Mouse (Mus musculus): Measurements from ENCODE around the gene Adgra3. TPM values are rescaled to one million over a fixed set of nuclear protein-coding genes. Genes with fewer than 3 reads are reported as not detected.

The Adgra3 gene
- polyA plus RNA-seq, 2 experiments: 4.0 to 4.9 TPM

DNA sequence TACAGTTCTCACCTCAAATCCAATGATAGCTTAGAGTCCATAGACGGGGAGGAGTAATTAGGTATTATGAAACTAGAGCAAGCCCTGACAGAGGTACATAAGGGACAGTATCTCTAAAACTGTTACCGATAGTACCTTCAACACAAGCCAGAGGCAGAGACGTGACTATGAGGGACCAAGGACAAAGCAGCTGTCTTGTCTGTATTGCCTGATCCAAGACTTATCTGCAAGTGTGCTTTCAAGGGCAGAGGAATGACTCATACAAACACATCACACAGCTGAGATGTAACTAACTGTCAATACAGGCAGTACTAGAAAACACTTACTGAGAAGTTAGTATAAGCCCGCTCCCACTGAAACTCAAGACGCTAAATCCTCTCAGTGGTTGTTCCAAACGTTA lies 91.1 kb downstream of the Adgra3 start:
- 75% methylated on average over 6 of the region's 6 CpGs for WGBS (ENCODE audit: insufficient replicate concordance)
- Histone ChIP-seq H3K4me2 (ENCODE audit: low read depth) (no peak overlapping the region), H3K9ac (replicated peaks) (no peak overlapping the region), H3K36me3 (replicated peaks; ENCODE audit: control insufficient read depth, insufficient read depth, low read depth) (no peaks in the 10 kb centered on the region), H3K27me3 (ENCODE audit: control insufficient read depth, insufficient read depth, low read length) (no peaks in the 10 kb centered on the region), H3K4me1 (replicated peaks; ENCODE audit: control insufficient read depth in 2 of 2, insufficient read depth in 2 of 2, low read length in 1 of 2) (no peaks in the 10 kb centered on the region), H3K27ac (no peak overlapping the region), H3K9me3 (ENCODE audit: control insufficient read depth, low read length) (no peaks in the 10 kb centered on the region), H3K4me3 (ENCODE audit: insufficient read depth in 1 of 2, low read depth in 2 of 2, low read length in 2 of 2) (no peak overlapping the region)
- TF ChIP-seq EP300 (IDR thresholded peaks at IDR 0.05; ENCODE audit: low read depth): no peak
- TF ChIP-seq CTCF (IDR thresholded peaks at IDR 0.05; ENCODE audit: low read depth): no peak
- ATAC-seq (ENCODE audit: insufficient read depth) (no peak), DNase-seq (ENCODE audit: low read depth in 3 of 3, low spot score in 3 of 3) (no peak)

DNA sequence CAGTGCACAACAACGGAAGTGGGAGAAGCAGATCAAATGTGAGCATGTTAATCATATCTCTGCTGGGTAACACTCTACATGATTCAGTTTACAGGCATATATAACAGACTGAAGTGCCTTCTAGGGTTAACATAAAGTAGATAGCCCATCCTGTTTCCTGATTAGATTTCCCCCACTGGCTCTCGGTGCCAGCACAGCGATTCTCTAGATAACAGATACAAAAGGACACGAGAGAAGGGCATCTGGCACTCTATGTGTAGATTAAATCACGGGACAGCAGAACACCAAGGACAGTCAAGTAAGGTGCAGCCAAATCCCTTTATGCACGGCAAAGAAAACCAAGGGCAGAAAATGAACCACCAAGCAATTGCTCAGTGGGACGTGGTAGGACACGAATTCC lies 93.0 kb downstream of the Adgra3 start:
- no peak overlapping the region for H3K27ac ChIP-seq
- H3K4me2 ChIP-seq (ENCODE audit: low read depth): no peak overlapping the region
- ATAC-seq (ENCODE audit: insufficient read depth) (no peak), DNase-seq (ENCODE audit: low read depth in 3 of 3, low spot score in 3 of 3) (no peak)
- H3K36me3 ChIP-seq (replicated peaks; ENCODE audit: control insufficient read depth, insufficient read depth, low read depth): no peaks in the 10 kb centered on the region; the same call in 1 of the 2 replicates
- H3K9ac ChIP-seq (replicated peaks): no peak overlapping the region
- no peaks in the 10 kb centered on the region for H3K9me3 ChIP-seq (ENCODE audit: control insufficient read depth, low read length)
- H3K4me1 ChIP-seq (replicated peaks; ENCODE audit: control insufficient read depth in 2 of 2, insufficient read depth in 2 of 2, low read length in 1 of 2): no peaks in the 10 kb centered on the region
- H3K4me3 ChIP-seq (ENCODE audit: insufficient read depth in 1 of 2, low read depth in 2 of 2, low read length in 2 of 2): no peak overlapping the region
- no peaks in the 10 kb centered on the region for H3K27me3 ChIP-seq (ENCODE audit: control insufficient read depth, insufficient read depth, low read length)
- TF ChIP-seq EP300 (IDR thresholded peaks at IDR 0.05; ENCODE audit: low read depth): no peak
- no peak for TF ChIP-seq CTCF (IDR thresholded peaks at IDR 0.05; ENCODE audit: low read depth)
- 50% methylated on average over 8 of the region's 8 CpGs for WGBS (ENCODE audit: insufficient replicate concordance)

GRCm38 (mm10) chr5:49961478-49962431 lies 97.1 kb downstream of the Adgra3 start:
- H3K4me3 ChIP-seq (ENCODE audit: insufficient read depth in 1 of 2, low read depth in 2 of 2, low read length in 2 of 2): no peak overlapping the region
- no peaks in the 10 kb centered on the region for H3K9me3 ChIP-seq (ENCODE audit: control insufficient read depth, low read length)
- H3K36me3 ChIP-seq (replicated peaks; ENCODE audit: control insufficient read depth, insufficient read depth, low read depth): no peaks in the 10 kb centered on the region; the same call in 1 of the 2 replicates
- H3K4me1 ChIP-seq (replicated peaks; ENCODE audit: control insufficient read depth in 2 of 2, insufficient read depth in 2 of 2, low read length in 1 of 2): no peaks in the 10 kb centered on the region
- no peak overlapping the region for H3K9ac ChIP-seq (replicated peaks)
- WGBS (ENCODE audit: insufficient replicate concordance): 80% methylated on average over 20 of the region's 20 CpGs
- DNase-seq (ENCODE audit: low read depth in 3 of 3, low spot score in 3 of 3): no peak
- ATAC-seq (ENCODE audit: insufficient read depth): no peak; the same call in 1 of the 2 replicates
- no peak overlapping the region for H3K4me2 ChIP-seq (ENCODE audit: low read depth)
- no peak for TF ChIP-seq EP300 (IDR thresholded peaks at IDR 0.05; ENCODE audit: low read depth)
- TF ChIP-seq CTCF (IDR thresholded peaks at IDR 0.05; ENCODE audit: low read depth): peak; percentile 66
- H3K27ac ChIP-seq: no peak overlapping the region
- no peaks in the 10 kb centered on the region for H3K27me3 ChIP-seq (ENCODE audit: control insufficient read depth, insufficient read depth, low read length)

DNA sequence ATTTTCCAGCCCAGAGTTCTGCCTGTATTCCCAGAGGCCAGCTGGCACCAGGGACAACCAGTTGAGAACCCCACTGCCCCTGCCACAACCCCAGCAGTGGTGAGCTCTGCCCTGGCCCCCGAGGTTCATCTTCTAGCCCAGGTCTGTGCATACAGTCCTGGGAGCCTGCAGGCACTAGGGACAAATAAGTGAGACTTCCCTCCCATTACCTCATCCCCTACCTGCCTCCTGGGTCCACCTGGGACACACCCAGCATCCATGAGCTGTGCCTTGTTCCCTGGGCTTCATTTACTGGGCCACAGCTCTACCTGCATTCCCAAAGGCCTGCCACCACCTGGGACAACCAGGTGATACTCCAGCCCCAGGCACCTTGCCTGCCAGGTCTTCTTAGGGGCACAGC lies 122.5 kb downstream of the Adgra3 start:
- no peaks in the 10 kb centered on the region for H3K9me3 ChIP-seq (ENCODE audit: control insufficient read depth, low read length)

DNA sequence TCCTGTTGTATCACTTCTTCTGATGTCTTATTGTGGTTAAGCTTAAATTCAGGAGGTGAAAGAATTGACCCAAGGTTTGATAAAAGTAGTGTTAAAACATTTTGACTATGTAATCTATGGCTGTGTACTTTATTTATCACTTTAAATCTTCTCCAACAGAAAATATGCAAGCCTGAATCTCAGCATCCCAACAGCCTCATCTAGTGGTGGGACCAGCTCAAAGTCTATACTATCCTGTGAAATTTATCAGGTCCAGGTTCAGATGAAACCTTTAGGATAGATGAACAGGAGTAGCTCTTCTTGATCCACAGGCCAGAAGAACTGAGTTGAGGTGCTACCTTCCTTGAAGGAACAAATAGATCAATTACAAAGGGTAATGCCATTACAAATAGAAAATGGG lies 134.1 kb downstream of the Adgra3 start:
- no peak overlapping the region for H3K27ac ChIP-seq
- H3K4me1 ChIP-seq (replicated peaks; ENCODE audit: control insufficient read depth in 2 of 2, insufficient read depth in 2 of 2, low read length in 1 of 2): no peaks in the 10 kb centered on the region
- H3K4me2 ChIP-seq (ENCODE audit: low read depth): no peak overlapping the region
- no peaks in the 10 kb centered on the region for H3K9me3 ChIP-seq (ENCODE audit: control insufficient read depth, low read length)
- ATAC-seq (ENCODE audit: insufficient read depth): no peak
- TF ChIP-seq CTCF (IDR thresholded peaks at IDR 0.05; ENCODE audit: low read depth) (no peak), EP300 (IDR thresholded peaks at IDR 0.05; ENCODE audit: low read depth) (no peak)
- H3K9ac ChIP-seq (replicated peaks): no peak overlapping the region
- H3K36me3 ChIP-seq (replicated peaks; ENCODE audit: control insufficient read depth, insufficient read depth, low read depth): no peaks in the 10 kb centered on the region
- H3K27me3 ChIP-seq (ENCODE audit: control insufficient read depth, insufficient read depth, low read length): no peaks in the 10 kb centered on the region
- no peak for DNase-seq (ENCODE audit: low read depth in 3 of 3, low spot score in 3 of 3)
- no peak overlapping the region for H3K4me3 ChIP-seq (ENCODE audit: insufficient read depth in 1 of 2, low read depth in 2 of 2, low read length in 2 of 2)

More for the DNA sequence above, 122.5 kb downstream of the Adgra3 start:
- no peak overlapping the region for H3K4me2 ChIP-seq (ENCODE audit: low read depth)
- DNase-seq (ENCODE audit: low read depth in 3 of 3, low spot score in 3 of 3) (no peak), ATAC-seq (ENCODE audit: insufficient read depth) (no peak)
- no peak overlapping the region for H3K27ac ChIP-seq
- TF ChIP-seq EP300 (IDR thresholded peaks at IDR 0.05; ENCODE audit: low read depth) (no peak), CTCF (IDR thresholded peaks at IDR 0.05; ENCODE audit: low read depth) (no peak)
- H3K27me3 ChIP-seq (ENCODE audit: control insufficient read depth, insufficient read depth, low read length): no peaks in the 10 kb centered on the region
- no peaks in the 10 kb centered on the region for H3K36me3 ChIP-seq (replicated peaks; ENCODE audit: control insufficient read depth, insufficient read depth, low read depth)
- whole genome bisulfite sequencing (ENCODE audit: insufficient replicate concordance): 38% methylated on average over 1 of the region's 1 CpGs
- H3K9ac ChIP-seq (replicated peaks): no peak overlapping the region
- no peak overlapping the region for H3K4me3 ChIP-seq (ENCODE audit: insufficient read depth in 1 of 2, low read depth in 2 of 2, low read length in 2 of 2)
- no peaks in the 10 kb centered on the region for H3K4me1 ChIP-seq (replicated peaks; ENCODE audit: control insufficient read depth in 2 of 2, insufficient read depth in 2 of 2, low read length in 1 of 2)

Data from liver, embryonic 14.5 days (tissue).